Mouse (Mus musculus) T-helper 2 cell (primary cell): ENCODE data around the gene Nsd1.

Experiments used
- in situ Hi-C: fragments of 300-600 bp; cut with MboI, MseI; formaldehyde crosslinking; loops from one replicate; pipeline ENCODE4 v1.15.1; 2025; ENCODE audit warnings: high pct_unique_total_duplicates

Gene Nsd1

DNA sequence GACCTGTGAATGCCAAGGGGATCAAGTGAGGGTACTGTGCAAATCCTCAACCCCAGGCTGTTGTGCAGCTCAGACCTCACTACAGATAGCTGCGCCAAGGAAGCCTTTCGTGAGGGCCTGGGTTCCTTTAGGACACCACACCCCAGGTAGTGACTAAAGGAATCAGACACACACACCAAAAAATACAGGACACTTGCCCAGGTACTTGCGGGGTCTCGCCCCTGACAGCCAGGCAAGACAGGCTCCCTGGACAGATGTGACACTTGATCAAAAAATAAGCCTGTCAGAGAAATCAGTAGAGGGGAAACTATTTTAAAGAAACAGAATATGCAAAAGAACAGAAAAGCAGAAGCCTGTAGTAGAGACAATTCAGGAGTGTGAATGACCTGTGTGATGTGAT is 119.1 kb downstream of the Nsd1 start:
- in situ Hi-C loops = loop anchor here (10.0 kb wide), 1 partner anchor 224 kb away; the partner anchor contains the start of genes Uimc1 and Zfp346

GRCm38 (mm10) chr13:55329109-55329682 is 119.6 kb downstream of the Nsd1 start:
- in situ Hi-C loops = loop anchor here (10.0 kb wide), 1 partner anchor 224 kb away; the partner anchor contains the start of genes Uimc1 and Zfp346

GRCm38 (mm10) chr13:55329683-55330566 is 120.3 kb downstream of the Nsd1 start, which contains the start of gene Mxd3:
Mxd3 (minus strand) TSS chr13:55329823.
- in situ Hi-C loops = loop anchor here (5.0 to 10.0 kb wide), 2 partner anchors 37 to 225 kb away; partner anchors contain the start of genes Rgs14, Uimc1 and Zfp346

- in situ Hi-C loops = loop anchor here (5.0 kb wide), 1 partner anchor 37 kb away; the partner anchor contains the start of gene Rgs14
These were observed 121.2 kb downstream of the Nsd1 start for GRCm38 (mm10) chr13:55330567-55331400.

GRCm38 (mm10) chr13:55332331-55332730 is 122.7 kb downstream of the Nsd1 start:
- in situ Hi-C loops = loop anchor here (5.0 kb wide), 1 partner anchor 35 kb away; the partner anchor contains the start of gene Rgs14

DNA sequence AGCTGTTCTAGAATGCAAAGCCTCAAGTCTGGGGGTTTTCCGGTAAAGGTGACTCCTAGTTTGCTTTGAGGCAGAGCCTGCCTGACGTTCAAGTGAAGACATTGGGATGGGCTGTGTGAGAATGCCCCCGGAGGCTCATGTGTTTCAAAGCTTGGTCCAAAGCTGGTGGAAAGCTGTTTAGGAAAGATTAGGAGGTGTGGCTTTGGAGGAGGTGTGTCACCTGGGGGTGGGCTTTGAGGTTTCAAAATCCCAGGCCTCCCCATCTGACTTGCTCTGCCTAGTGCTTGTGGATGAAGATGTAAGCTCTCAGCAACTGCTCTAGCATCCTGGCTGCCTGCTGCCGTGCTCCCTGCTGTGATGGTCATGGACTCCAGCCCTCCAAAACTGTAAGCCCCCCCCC is 126.1 kb downstream of the Nsd1 start:
- in situ Hi-C loops = no loop called here

GRCm38 (mm10) chr13:55337341-55337975 is 127.9 kb downstream of the Nsd1 start:
- in situ Hi-C loops = no loop called here

DNA sequence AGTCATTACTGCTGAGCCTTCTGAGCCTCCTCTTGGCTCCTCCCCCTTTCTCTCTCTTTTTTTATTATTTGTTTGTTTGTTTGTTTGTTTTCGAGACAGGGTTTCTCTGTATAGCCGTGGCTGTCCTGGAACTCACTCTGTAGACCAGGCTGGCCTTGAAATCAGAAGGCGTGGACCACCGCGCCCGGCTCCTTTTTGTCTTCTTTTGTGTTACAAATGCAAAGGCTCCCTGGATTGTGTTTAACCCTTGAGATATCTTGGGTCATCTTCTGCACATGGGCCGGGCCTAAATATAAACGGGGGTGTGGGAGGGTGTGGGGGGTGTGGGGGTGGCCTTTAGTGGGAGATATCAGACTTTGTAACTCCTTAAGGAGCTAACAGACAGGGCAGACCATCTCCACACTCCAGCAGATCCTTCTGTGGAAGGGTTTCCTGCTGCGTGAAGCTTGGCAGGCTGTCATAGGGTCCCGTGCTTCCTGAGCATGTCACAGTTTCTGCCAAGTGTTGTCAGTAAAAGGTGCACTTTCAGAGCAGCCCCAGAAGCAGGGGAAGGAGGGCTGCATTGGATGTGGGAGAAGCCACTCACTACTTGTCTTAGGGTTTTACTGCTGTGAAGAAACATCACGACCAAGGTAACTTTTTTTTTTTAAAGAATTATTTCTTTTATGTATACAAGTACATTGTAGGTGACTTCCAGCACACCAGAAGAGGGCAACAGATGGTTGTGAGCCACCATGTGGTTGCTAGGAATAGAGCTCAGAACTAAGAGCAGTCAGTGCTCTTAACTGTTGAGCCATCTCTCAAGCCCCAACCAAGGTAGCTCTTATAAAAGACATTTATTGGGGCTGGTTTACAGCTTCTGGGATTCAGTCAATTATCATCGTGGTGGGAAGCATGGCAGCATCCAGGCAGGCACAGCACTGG is 128.8 kb downstream of the Nsd1 start:
- in situ Hi-C loops = no loop called here

GRCm38 (mm10) chr13:55339259-55339658 is 129.7 kb downstream of the Nsd1 start:
- in situ Hi-C loops = no loop called here

- in situ Hi-C loops = no loop called here
These were observed 132.9 kb downstream of the Nsd1 start for GRCm38 (mm10) chr13:55342469-55342868.

GRCm38 (mm10) chr13:55344286-55344685 is 134.7 kb downstream of the Nsd1 start:
- in situ Hi-C loops = no loop called here

GRCm38 (mm10) chr13:55346745-55347144 is 137.2 kb downstream of the Nsd1 start:
- in situ Hi-C loops = no loop called here

DNA sequence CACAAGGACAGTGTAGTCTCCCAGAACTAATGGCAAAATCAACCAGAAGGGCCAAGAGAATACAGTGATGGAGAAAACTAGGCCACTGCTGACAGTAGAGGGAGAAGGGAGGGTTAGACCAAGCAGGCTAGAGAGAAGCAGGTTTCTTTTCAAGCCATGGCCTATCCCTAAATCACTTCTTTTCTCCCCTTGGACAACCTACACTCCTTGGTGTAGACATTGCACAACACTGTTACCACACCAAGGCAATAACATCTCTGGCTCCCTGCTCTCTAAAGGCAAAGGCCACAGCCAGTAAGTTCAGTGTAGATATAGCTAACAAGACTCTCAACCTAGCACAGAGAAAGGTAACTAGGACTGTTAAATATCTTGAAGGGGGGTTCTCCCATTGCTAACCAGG is 151.6 kb downstream of the Nsd1 start:
- in situ Hi-C loops = loop anchor here (10.0 kb wide), 1 partner anchor 744 kb away; no protein-coding TSS in a partner anchor

- in situ Hi-C loops = loop anchor here (10.0 kb wide), 1 partner anchor 743 kb away; no protein-coding TSS in a partner anchor
These were observed 152.4 kb downstream of the Nsd1 start for GRCm38 (mm10) chr13:55361974-55362452.

DNA sequence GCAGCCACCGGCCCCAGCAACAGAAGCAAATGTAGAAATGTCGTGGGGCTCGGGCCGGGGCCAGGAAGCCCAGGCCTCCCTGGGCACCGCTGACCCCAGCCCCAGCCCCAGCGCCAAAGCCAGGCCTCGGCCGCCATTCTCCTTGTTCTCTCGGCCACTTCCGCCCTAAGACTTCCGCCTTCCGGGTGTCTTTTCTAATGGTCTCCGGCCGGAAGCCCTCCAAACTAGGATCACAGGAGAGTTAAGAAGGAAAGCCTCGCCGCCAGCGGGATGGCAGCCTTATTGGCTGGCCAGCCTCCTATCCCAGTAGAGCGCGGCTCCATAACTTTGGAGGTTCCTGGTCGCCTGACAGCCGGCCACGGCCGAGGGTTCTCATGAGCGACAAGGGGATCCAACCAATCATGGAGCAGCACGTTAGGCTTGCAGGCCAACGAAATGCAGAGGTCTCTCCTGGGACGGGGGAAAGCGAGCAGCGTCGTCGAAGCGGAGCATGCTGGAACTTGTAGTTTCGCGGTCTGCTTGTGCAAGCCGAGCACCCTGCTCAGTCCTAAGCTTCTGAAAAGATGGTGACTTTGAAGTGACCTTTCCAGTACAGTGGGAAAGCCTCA is 153.0 kb downstream of the Nsd1 start, which contains the start of gene Lman2:
Lman2 (minus strand) TSS at position 331 of the 608 bp plus-strand sequence.
- in situ Hi-C loops = loop anchor here (10.0 kb wide), 1 partner anchor 742 kb away; no protein-coding TSS in a partner anchor
